Mouse (Mus musculus) regulatory T cell (primary cell): Measurements from ENCODE around the gene Pik3r5.

Experiments
- in situ Hi-C: fragments of 300-600 bp; cut with MboI, MseI; formaldehyde crosslinking; loops from one replicate; pipeline ENCODE4 v1.15.1; 2025; ENCODE audit warnings: high pct_unique_total_duplicates

The Pik3r5 gene

DNA sequence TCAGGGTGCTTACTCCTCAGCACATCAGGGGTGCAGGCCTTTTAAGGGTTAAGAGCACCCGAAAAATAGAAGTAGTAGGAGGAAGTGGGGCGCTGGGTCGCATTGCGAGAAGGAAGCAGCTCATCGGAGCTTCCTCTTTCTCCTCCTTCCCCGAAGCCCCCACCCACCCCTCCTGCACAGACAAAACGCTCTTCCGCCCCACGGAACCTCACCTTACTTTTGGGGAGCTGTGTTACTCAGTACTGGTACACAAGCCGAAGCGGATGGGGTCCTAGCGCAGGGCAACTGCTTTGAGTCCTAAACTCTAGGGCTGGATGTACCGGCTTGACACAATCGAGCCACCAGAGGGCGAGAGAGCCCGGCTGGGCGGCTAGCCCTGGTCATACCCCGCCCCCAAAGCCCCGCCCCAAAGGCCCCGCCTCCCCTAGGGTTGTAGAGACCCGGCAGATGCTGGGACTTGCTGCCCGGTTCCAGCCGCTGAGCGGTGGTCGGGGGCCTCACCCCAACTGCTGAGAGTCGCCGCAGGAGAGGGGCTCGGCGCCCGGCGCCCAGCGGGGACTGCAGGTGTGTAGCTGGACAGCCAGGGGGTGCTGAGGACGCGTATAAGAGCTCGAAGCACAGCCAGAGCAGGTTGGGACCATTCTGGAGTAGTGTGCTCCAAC lies at the start of gene Pik3r5:
Gene Pik3r5, plus strand, starts transcription at position 423 of the 662 bp plus-strand sequence.
- in situ Hi-C loops: loop anchor here (5.0 kb wide), 1 partner anchor 50 kb away; no protein-coding TSS in a partner anchor

DNA sequence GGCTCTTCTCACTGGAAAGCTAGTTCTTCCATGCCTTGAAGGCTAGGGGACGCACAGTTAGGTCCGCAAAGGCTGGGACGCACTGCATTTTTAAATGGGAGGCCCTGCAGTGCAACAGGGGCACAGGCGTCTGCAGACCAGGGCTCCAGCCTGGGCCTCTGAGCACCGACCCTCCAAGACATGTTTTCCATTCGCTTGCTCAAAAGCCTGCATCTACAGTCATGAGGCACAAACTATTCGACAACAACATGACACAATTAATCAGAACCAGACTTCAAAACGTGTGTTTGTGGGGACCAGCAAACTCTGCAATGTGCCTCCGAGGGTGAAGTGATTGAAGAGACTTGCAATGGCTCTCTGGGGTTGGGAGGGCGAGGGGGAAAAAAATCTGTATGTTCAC lies 48.4 kb upstream of the Pik3r5 start:
- in situ Hi-C loops: no loop called here

DNA sequence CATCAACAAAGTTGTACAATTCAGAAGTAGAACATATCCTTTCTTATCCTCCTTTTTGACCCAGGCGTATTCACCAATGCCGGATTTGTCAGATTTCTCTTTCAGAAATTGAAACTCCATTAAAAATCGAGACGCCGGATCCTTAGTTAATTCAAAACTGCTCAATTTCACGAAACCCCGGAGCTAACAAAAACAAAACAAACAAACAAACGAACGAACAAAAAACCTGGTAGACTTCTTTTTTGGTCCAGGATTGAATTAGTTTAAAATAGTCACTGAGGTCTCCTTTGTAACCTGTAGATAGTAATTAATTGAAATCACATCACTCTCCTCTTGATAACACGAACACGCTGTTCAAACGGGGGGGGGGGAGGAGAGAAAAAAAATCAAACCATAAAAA lies 47.8 kb upstream of the Pik3r5 start:
- in situ Hi-C loops: no loop called here

DNA sequence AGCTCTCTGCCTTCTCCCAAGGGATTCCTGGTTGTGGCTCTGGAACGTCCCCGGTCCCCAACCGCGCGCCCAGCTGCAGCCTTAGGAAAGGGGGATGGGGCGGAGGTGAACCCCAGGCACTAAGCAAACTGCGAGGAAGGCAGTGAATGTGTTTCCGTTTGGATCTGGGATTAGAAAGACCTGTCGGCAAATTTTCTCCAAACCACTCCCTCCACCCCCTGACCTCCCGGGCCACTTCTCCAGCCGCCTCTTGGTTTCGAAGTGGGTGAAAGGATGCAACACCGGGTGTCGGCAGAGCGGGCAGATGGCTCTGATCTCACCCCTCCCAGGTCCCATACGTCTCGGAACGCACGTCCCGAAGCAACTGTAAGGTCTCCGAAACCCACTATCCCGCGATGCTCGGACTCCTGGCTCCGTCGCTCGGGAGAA lies 47.3 kb upstream of the Pik3r5 start:
- in situ Hi-C loops: no loop called here

DNA sequence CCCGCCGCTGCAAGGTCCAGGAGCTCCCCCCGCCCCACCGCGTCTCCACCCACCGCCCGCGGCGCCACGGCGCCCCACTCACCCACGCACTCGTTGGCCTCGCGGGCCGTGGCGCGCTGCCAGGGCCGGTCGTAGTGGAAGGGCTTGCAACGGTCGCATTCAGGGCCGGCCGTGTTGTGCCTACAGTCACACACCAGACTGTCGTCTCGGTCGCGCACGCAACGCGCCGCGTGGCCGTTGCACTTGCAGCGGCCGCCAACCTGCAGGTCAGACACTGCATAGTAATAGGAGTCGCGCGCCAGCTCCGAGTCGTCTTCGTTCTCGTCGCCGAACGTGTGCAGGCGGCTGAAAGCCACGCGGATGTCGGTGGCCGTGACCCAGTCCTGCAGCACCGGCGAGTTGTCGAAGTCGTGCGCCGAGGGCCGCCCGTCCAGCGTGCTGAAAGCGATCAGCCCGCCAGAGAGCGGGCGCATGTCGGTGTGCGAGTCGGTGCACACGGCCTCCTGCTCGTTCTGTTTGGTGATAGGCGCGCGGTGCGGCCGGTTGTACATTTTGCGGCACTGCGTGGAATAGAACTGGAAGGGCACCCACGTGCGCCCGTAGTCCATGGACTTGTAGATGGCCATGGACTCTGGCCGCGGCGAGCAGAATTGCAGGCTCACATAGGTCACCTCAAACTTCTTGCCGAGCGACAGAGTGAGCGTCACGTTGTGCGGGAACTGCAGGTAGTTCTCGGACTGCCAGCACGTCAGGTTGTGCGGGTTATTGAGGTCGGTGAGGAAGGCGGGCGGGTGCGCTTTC lies 46.7 kb upstream of the Pik3r5 start:
- in situ Hi-C loops: no loop called here

DNA sequence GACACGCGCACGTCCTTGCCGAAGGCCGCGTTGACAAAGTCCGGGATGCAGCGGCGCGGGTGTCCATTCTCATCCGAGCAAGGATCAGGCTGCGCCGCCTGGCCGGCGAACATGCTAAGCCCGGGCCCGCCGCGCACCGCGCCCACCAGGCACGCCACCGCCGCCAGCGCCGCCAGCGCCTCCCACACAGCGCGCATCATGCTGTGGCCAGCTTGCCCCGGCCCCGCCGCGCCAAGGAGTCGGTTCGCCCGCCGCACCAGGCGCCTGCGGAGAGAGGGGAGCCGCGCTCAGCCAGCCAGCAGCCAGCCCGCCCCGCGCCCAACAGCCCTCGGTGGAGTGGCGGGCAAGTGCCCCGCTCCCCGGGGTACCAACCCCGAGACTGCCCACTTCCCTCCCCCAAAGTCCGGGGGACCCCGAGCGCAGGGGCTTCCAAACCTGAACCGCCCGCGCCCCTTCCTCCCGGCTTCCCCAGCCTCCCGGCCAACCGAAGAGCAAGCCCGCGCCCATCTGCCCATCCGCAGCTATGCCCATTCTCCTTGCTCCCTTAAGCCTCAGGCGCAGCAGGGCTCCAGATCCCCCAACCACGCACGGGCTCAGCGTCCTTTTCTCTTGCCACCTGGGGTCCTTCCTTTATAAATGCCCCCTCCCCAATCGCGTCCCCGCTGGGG lies 45.9 kb upstream of the Pik3r5 start:
- in situ Hi-C loops: no loop called here

DNA sequence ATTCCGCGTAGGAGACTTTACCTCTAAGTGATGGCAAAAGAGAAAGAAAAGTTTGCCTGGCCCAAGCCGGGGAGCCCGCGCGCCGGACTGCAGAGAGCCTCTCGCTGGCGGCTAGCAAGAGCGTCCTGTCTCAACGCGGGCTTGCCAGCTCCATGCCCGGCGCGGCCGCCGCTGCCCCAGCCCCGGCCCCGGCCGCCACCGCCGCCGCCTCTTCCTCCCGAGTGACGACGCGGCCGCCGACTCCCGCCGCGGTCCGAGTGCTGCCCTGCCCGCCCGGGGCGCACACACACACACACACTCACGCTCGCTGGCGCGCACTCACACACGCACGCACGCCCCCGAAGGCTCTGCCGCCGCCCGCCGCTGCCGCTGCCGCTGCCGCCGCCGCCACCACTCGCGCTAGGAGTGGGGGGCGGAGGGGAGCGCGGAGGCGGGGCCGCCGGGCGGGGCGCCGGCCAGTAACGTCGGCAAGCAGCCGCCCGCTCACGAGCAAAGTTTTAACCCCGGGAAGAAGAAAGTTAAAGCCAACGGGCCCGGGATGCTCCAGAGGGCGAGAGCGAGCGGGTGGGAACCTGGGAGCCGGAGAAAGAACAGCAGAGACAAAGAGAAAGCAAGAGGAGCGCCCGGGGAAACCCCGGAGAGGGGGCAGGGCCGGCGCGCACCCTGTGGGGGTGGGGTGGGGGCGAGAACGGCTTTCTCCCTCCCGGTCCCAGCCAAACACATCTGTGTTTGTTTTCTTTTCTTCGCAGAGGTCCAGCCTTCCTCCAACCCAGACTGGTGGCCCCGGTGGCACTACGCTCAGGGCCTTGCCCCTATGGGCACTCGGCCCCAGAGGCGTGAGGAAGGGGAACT lies 45.1 kb upstream of the Pik3r5 start:
- in situ Hi-C loops: no loop called here

DNA sequence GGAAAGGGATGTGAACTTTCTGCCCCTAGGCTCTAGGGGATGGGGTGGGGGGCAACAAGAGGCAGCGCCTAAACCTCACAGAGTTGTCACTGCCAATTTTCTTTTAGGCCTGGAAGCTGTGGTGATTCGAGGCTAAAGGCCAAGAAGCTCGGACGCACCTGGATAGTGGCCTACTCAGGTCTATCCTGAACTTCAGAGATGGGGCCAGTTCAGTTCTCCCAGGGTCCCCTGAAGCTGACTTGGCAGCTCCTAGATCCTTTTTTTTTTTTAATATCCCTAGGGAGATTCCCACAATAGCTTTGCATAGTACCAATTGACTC lies 44.5 kb upstream of the Pik3r5 start:
- in situ Hi-C loops: no loop called here

DNA sequence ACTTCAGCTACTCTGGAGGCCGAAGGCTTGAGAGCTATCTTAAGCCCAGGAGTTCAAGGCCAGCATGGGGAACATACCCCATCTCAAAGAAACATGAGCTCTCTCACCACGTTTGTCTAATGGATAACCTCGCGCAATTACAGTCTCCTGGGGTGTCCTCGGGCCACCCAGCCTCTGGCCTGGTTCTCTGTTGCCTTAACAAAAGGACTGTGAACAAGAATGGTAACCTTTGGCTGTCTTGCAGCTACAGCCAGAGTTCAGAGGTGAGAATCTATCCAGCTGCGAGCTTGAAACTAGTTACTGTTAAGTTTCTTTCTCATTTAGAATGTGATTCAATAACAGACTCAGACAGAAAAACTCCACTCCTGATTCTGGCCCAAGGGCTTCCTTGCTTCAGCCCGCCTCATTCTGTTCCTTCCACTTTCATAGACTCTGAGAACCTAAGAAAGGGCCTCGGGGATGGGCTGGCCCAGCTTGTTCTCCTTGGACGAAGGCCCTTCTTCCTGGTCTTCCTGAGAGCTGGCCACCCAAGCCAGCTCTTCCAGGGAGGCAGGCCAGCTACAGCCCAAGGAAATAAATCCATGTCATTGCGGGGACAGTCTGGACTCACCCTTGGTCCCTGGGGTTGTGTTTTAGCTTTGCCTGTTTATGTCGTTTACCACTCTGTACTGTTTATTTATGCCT lies 43.8 kb upstream of the Pik3r5 start:
- in situ Hi-C loops: no loop called here

DNA sequence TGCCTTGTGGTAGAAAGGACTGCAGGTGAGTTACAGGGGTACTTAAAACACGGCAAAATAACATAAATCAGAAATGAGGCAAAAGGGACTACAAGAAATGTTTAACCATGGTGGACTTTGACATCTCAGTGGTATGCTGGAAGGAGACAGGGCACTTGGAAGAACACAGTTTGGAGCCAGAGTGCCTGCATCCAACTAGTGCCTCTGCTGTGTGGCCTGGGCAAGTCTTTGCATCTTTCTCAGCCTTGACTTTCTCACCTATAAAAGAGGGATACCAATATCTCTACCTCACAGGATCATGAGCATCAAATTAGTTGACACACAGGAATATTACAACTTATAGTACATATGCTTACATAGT lies 43.3 kb upstream of the Pik3r5 start:
- in situ Hi-C loops: no loop called here

DNA sequence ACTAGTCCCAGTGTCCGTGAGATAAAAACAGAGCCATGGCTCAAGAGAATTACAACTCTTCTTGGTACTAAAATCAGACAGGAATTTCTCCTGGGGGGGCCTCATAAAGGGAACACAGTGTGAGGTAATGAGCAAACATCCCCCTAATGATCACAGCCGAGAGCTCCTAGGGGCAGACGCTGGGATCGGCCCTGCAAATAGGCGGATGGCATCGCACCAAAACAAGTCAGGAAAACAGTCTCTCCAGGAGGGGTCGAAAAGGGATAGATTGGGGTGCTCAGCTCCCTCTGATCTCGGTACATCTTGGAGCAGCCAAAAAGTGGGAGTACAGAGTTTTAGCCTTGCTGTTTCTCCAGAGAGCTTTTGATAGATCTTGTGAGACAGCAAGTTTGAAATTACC lies 42.3 kb upstream of the Pik3r5 start:
- in situ Hi-C loops: loop anchor here (5.0 kb wide), 1 partner anchor 392 kb away; no protein-coding TSS in a partner anchor

DNA sequence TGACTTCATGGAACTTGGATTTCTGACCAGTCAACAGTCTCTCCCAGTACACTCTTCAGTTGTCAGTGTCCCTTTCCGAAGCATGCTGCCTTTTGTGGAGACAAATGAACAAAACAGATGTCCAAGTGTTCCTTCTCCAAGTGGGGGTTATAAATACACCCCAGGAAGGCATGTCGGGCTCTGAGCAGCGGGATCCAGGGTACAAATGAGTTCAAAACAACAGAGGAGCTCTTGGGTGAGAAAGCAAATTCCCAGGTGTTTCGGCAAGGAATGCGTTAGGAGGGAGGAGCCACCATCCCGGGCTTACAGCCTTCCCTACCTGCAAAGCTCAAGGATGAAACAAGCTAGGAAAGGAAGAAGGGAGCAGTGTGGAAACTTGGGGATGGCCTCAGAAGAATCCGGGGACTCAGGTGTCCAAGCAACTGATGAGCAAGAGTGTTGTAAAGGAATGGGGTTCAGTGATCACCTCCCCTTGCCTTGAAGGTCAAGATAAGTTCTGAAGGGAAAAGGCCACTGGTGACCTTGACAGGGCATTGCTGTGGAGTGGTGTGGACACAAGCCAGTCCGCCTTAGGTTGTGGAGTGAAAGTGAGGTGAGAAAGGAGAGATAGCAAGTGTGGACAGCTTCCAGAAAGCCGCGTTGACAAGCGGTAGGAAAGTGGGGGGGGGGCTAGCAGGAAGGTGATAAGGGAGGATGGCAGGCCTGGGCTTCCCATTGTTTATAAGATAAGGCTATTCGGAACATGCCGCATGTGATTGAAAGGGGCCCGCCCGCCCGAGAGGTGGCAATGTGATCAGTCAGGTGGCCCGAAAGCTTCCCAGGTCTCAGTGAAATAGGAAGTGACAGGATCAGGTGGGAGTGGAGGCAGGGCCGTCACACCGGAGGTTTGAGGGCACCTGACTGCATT lies 41.3 kb upstream of the Pik3r5 start:
- in situ Hi-C loops: loop anchor here (5.0 kb wide), 1 partner anchor 393 kb away; no protein-coding TSS in a partner anchor

DNA sequence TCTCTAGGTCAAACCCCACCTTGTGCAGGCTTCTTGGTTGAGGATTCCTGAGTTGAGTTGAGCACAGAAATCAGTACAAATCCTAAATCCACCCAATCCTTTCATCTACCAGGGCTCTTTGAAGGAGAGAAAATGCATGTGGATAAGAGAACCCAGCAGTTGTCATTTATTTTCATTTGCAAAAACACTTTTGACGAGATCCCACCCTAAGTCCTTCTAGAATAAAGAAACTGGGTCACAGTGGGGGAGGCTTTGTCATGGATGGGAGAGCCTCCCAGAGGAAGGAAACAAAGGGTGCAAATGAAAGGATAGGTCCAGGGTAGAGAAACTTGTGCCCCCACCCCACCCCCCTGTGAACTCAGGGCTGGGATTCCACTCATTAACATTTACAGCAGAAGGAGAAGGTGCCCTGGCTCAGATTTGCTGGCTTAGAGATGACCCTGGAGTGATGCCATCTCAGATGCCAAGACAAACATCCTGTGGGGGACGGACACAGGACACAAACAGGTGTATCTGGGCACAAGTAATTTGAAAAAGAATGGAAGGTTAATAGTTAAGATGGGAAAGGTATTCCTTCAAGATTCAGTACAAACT lies 37.9 kb upstream of the Pik3r5 start:
- in situ Hi-C loops: loop anchor here (5.0 kb wide), 1 partner anchor 397 kb away; no protein-coding TSS in a partner anchor

DNA sequence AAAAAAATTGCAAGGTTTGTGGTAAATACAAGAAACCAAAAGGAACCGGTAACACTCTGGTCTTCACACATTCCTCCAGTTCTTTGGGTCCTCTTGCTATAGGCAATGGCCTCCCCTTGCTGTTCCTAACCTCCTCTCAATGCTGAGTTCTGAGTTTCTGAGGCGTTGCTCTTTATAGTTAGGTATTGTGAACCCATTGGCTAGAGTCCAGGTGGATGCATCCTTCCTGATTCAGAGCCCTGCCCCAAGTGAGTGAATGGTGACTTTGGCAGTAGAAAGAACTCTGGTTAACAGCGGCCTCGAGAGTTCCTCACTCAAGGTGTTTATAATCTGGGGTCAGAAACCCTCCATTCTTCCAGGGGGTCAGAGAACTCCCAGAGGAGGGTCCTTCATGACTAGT lies 37.2 kb upstream of the Pik3r5 start:
- in situ Hi-C loops: loop anchor here (5.0 kb wide), 1 partner anchor 397 kb away; no protein-coding TSS in a partner anchor

DNA sequence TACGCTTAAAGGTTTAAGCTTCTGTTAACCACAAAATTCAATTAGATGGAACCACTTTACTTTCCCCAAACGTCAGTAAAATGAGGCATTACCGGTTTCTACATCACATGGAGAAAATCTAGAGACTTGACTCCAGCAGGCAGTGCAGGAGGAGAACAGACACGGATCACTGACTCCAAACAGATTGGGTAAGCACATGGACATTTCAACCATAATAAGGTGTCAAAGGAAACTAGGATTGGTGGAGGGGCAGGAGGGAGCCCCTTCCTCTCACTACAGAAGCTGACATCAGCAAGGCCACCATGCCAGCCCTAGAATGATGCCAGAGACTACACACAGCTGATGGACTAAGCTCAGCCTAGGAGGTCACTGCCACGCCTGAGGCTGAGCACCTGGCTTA lies 36.4 kb upstream of the Pik3r5 start:
- in situ Hi-C loops: no loop called here

DNA sequence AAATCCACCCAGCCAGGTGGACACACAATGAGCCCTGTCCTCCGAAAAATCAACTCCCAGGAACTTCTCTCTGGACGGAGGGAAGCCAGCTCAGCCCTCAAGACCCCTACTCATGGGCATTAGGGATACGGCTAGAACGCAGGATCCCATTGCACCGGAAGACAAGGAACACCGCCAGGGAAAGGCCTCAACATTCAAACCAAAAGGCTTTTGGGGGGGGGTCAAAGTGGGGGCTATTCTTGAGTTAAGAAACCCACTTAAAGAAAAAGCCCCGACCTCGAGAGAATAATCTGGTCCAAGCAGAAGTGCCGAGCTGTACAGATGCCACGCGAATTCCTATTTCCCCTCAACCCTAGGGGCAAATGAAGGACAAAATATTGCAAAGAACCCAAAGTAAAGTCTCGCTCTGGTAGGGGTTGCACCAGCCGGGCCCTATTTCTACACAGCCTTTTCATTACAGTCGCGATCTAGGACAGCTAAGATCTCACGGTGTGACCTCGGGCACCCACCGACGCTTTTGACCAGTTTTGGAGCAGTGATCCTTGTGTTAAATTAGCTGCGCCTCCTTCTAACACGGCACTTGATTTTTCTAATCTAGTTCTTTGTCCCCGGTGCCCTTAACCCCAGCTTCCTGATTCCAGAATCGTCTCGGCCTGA lies 32.9 kb upstream of the Pik3r5 start:
- in situ Hi-C loops: no loop called here

DNA sequence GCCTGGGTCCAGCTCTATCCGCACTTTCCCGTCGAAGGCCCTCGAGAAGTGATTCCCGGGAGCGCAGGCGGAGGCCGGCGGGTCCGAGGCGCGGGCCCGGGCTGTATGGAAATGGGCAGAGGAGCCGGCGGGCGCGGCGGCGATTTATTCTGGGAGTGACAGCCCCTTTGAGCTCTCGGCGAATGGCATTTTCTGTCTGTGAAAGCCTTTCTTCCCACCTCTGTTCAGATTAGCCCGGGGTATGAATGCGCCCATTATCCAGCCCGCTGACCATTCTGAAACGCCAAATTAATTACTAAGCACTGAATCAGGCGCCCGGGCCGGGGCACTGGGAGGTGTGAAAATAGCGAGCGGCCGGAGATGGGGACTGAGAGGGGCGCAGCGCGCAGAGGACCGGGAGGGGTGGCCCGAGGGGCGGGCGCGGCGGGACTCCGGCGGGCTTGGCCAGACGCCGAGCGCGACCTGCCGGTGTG lies 32.3 kb upstream of the Pik3r5 start:
- in situ Hi-C loops: no loop called here

DNA sequence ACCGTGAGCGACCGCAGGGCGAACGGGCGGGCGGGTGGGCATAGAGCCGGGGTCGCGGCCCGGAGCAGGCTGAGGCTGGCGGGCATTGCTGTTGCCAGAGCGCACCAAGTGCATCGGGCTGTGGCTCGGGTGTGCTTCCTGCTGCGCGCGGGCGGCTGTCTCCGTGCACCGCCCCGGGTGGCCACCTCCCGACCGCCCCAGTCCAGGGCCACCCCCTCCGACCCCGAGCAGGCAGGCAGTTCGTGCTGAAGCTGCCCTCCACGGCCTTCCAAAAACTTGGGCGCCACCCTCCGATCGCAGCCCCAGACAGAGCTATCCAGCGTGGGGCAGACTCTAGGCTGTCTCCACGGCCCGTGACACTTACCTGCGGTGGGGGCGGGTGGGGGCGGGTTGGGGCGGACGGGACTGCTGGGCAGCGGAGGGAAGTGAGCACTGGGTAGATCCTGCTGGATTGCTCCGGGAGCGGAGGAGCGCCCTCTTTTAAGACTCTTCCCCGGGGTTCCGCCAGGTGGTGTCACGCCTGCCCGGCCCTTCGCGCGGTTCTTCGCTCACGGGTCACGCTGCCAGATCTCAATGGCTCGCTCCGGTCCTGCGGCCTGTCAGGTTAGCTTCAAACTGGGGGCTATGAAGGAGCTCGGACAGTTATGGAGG lies 31.8 kb upstream of the Pik3r5 start:
- in situ Hi-C loops: no loop called here
